Comparison of ENCODE assay signal across 8 mouse cellular contexts in the genomic region with DNA sequence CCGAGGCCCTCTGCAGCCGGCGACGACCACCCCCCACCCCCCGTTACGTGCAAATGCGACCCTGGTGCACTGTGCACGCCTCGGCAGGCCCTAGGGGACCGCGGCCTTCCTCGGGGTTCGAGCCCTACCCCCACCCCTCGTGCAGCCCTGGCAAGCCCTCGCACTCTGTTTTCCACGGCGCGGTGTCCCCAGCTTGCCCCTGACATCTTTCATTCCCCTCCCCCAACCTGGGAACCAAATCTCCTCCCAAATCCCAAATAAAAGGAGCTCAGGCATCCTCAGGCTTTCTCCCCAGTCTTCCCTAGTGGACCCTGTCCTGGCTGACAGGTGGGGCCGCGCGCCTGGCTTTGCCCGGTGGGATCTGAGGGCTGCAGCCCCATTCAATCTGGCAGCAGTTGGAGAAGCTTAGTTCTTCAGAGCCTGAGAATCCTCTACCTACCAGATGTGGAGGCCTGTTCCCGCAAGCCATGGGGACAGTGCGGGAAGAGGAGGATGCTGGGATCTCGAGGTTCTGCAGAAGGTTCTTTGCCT. TPM values are rescaled to one million over a fixed set of nuclear protein-coding genes. Genes with fewer than 3 reads are reported as not detected.
DNase-seq lines count a peak whose midpoint lies in the region; ATAC-seq lines count a peak whose summit lies in the region.

A gene (minus strand): TSS at position 478 of the 531 bp plus-strand sequence.

- H3K27me3 ChIP-seq in heart, embryonic 11.5 days (ENCODE audit: control insufficient read depth, insufficient read depth, low read length) = no peaks in the 10 kb centered on the region
- no peaks in the 10 kb centered on the region for H3K27me3 ChIP-seq in midbrain, embryonic 15.5 days (replicated peaks)

- peak; percentile 29 for DNase-seq in embryo, embryonic 10.5 days (ENCODE audit: low spot score)
- DNase-seq in embryo, embryonic 10 days (ENCODE audit: low spot score) = no peak
- peak; percentile 42 for DNase-seq in 3T3-L1 (ENCODE audit: low read depth, low spot score)
- no peak for DNase-seq in left cerebral cortex, adult 8-10 months (ENCODE audit: low spot score in 2 of 2)
- DNase-seq in kidney, adult 8-10 months = no peak

- peak within 1 kb of the TSS; percentile 83 for H3K9ac ChIP-seq in heart, embryonic 11.5 days (ENCODE audit: low read depth, low read length)
- H3K9ac ChIP-seq in midbrain, embryonic 15.5 days = peak within 1 kb of the TSS; percentile 80

- peaks cover 15% of the 10 kb centered on the region for H3K4me1 ChIP-seq in brown adipose tissue, adult 24 weeks (ENCODE audit: control insufficient read depth, insufficient read depth, insufficient read length, low read length)
- peaks cover 22% of the 10 kb centered on the region for H3K4me1 ChIP-seq in heart, embryonic 11.5 days (ENCODE audit: control insufficient read depth, insufficient read depth, low read length)
- peaks cover 34% of the 10 kb centered on the region for H3K4me1 ChIP-seq in midbrain, embryonic 15.5 days

- H3K27ac ChIP-seq in brown adipose tissue, adult 24 weeks (replicated peaks; ENCODE audit: low read depth, low read length) = peak within 1 kb of the TSS; percentile 90
- peak within 1 kb of the TSS; percentile 82 for H3K27ac ChIP-seq in heart, embryonic 11.5 days (ENCODE audit: low read depth, low read length)
- H3K27ac ChIP-seq in midbrain, embryonic 15.5 days = peak within 1 kb of the TSS; percentile 79

- no peaks in the 10 kb centered on the region; the same call in 1 of the 2 replicates for H3K9me3 ChIP-seq in heart, embryonic 11.5 days (replicated peaks; ENCODE audit: control insufficient read depth, low read length)
- no peaks in the 10 kb centered on the region for H3K9me3 ChIP-seq in midbrain, embryonic 15.5 days

- H3K4me3 ChIP-seq in brown adipose tissue, adult 24 weeks (ENCODE audit: insufficient read depth, low read depth, low read length) = peak within 1 kb of the TSS; percentile 87
- peak within 1 kb of the TSS; percentile 79 for H3K4me3 ChIP-seq in heart, embryonic 11.5 days (ENCODE audit: low read depth, low read length)
- H3K4me3 ChIP-seq in midbrain, embryonic 15.5 days = peak within 1 kb of the TSS; percentile 77

- WGBS in heart, embryonic 11.5 days (ENCODE audit: insufficient replicate concordance) = 2% methylated on average over 25 of the region's 25 CpGs
- under 1% methylated on average over 25 of the region's 25 CpGs for WGBS in midbrain, embryonic 15.5 days

- peaks cover 13% of the 10 kb centered on the region; the same call in 1 of the 2 replicates for H3K36me3 ChIP-seq in heart, embryonic 11.5 days (ENCODE audit: control insufficient read depth, insufficient read depth, low read length)
- peaks cover 14% of the 10 kb centered on the region; the same call in 1 of the 2 replicates for H3K36me3 ChIP-seq in midbrain, embryonic 15.5 days (replicated peaks)

- ATAC-seq in heart, embryonic 11.5 days (replicated peaks; ENCODE audit: insufficient number of reproducible peaks, low FRiP score, low TSS enrichment) = no peak
- peak; percentile 86 for ATAC-seq in midbrain, embryonic 15.5 days (replicated peaks)

- peak within 1 kb of the TSS; percentile 86 for H3K4me2 ChIP-seq in heart, embryonic 11.5 days
- peak within 1 kb of the TSS; percentile 81 for H3K4me2 ChIP-seq in midbrain, embryonic 15.5 days

RNA-seq across cellular contexts. Expression of the gene that starts here (rescaled TPM):
- 44.4 and 326 TPM in 2 replicates for polyA plus RNA-seq in brown adipose tissue, adult 24 weeks (2012; ENCODE audit: insufficient read depth, insufficient read length, missing spikeins)
- 30.0 and 33.9 TPM in 2 replicates for polyA plus RNA-seq in heart, embryonic 11.5 days (2014; fragmentation: Nextera tagmentation; extraction: Ambion mirVana)
- 10 to 100 TPM; 21.6 to 50.5 (median 28.7) TPM for total RNA-seq in left cerebral cortex, adult 8-10 months (2022)
- 42.5 and 42.8 TPM in 2 replicates for polyA plus RNA-seq in midbrain, embryonic 15.5 days (2015; fragmentation: Nextera tagmentation; extraction: Ambion mirVana)

Comparison
In these comparisons a context has a peak if more than half of its experiments do, and no peak if none do; other contexts are left out.
1. DNase-seq: peak in embryo, embryonic 10.5 days (single experiment) and 3T3-L1 (single experiment); none in embryo, embryonic 10 days (single experiment), left cerebral cortex, adult 8-10 months (0 of 2) and kidney, adult 8-10 months (0 of 2).
2. Peak in every context shown above with its lines, with median percentiles within 50 percentile points of each other: H3K27ac ChIP-seq and H3K4me3 ChIP-seq.